Mouse (Mus musculus) gastrocnemius, postnatal 36 days (tissue): Measurements from ENCODE around the gene Tenm2. TPM values are rescaled to one million over a fixed set of nuclear protein-coding genes. Genes with fewer than 3 reads are reported as not detected.

ENCODE experiments used
- DNase-seq, 2 experiments: peaks; one replicate each; pipeline ENCODE4 v3.0.0; 2022
- intact Hi-C: fragments of 180-260 bp; cut with DNase I; formaldehyde crosslinking; loops from one replicate; pipeline ENCODE4 v1.15.1; 2025
- total RNA-seq, 2 experiments: library from RNA; stranded (reverse); gene quantifications; 2 replicates each; pipeline ENCODE4 v1.2.3; 2021

Tenm2 gene
- total RNA-seq, 2 experiments from 2014 or later, result 0.26 to 0.57 TPM

DNA sequence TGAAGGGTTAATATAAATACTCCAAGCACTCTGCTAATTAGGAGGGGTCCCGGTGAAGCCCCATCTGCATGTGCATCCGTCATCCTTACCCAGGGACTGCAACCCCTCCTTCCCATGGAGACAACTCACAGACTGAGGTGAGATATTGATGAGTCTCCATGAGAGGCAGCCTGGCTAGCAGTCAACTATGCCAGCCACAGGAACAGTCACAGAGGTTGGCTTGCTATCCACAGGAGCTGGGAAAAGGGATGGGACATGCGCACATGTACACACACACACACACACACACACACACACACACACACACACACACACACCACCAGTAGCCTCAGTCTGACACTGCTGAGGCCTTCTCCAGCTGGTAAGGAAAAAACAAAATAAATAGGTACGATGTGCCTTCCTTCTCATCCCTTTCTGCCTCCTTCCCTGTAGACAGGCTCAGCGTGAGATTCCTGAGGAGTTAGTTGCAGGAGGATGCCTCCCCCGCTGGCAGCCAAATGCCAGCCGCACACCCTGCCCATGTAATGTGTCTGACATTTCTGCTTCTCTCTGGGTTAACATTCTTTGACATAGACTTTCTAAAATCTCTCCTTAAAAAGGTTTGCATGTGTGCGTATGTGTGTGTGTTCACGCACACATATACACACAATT is 740.7 kb downstream of the Tenm2 start:
- DNase-seq, result no peak
- intact Hi-C loops, result no loop called here

DNA sequence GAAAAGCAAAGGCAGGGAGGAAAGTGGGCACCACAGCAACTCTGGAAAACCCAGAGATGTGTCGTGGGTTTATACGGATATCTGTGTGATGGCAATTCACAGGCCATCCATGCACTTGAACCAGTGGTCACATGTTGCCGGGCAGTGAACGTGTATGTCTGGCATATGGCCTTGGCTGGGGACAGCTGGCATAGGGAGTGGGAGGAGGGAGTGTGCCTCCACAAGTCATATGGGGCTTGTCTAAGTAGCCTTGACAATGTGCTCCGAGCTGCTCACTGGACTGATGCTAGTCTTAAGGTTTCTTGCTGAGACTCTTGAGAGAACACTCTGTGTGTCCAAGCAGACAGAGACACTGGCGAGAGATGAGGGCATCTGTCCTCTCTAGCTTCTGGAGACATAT is 743.5 kb downstream of the Tenm2 start:
- no peak for DNase-seq
- intact Hi-C loops, result no loop called here

DNA sequence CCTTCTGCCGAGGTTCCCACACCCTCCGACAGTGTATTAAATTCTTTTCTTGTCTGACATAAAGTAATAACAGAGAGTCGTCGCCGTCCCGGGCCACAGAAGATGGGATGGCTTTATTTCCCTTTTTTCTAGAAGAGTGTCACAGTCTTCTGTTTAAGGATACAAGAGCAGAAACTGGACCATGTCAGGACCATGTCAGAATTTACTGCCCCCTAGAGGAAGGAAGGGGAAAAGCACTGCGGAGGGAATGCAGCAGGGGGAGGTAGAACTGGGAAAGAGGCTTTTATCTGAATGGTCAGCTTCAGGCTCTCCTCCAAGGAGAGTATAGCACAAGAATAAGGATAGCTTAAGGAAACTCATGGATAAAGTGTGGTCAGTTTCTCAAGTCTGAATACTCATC is 745.7 kb downstream of the Tenm2 start:
- no peak for DNase-seq
- intact Hi-C loops, result no loop called here

GRCm38 (mm10) chr11:36488666-36489065 is 747.1 kb downstream of the Tenm2 start:
- intact Hi-C loops, result loop anchor here (10.0 kb wide), 1 partner anchor 444 kb away; no protein-coding TSS in a partner anchor
- DNase-seq, result no peak

- intact Hi-C loops, result loop anchor here (10.0 kb wide), 1 partner anchor 441 kb away; no protein-coding TSS in a partner anchor
Measured at GRCm38 (mm10) chr11:36486092-36486491, 749.7 kb downstream of the Tenm2 start.

DNA sequence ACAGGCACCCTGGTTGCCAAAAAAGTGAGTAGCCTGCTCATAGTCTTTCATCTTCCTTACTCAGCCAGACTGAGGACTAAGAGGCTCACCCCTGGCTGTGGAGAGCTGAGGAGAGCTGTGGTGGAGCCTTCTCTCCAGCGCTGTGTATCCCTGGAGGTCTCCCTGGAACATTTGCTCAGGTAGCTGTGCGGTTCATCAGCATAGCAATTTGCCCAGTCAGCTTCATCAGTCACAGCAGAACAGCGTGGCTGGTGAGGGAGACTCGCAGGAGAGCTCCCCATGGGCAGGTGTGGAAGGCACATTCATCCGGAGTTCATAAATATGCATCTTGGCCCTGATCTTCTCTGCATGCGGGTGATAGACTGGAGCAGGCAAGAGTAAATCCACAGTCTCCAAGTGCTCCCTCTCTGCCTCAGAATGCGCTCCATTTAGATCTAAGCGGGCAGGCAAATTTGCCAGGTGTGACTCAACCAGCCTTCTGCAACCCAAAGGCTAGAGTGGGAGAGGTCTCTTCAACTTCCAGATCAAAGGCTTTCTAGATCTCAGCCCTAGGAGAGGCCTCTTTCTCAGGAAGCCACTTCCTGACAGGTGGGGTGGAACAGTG is 751.2 kb downstream of the Tenm2 start:
- DNase-seq, result no peak
- intact Hi-C loops, result loop anchor here (10.0 kb wide), 1 partner anchor 440 kb away; no protein-coding TSS in a partner anchor

More at GRCm38 (mm10) chr11:36486092-36486491, 749.7 kb downstream of the Tenm2 start:
- DNase-seq, result no peak

- intact Hi-C loops, result loop anchor here (10.0 kb wide), 1 partner anchor 437 kb away; no protein-coding TSS in a partner anchor
Measured at GRCm38 (mm10) chr11:36482136-36482535, 753.6 kb downstream of the Tenm2 start.

GRCm38 (mm10) chr11:36481524-36481923 is 754.2 kb downstream of the Tenm2 start:
- DNase-seq, result no peak
- intact Hi-C loops, result loop anchor here (10.0 kb wide), 1 partner anchor 437 kb away; no protein-coding TSS in a partner anchor

More at GRCm38 (mm10) chr11:36482136-36482535, 753.6 kb downstream of the Tenm2 start:
- no peak for DNase-seq

DNA sequence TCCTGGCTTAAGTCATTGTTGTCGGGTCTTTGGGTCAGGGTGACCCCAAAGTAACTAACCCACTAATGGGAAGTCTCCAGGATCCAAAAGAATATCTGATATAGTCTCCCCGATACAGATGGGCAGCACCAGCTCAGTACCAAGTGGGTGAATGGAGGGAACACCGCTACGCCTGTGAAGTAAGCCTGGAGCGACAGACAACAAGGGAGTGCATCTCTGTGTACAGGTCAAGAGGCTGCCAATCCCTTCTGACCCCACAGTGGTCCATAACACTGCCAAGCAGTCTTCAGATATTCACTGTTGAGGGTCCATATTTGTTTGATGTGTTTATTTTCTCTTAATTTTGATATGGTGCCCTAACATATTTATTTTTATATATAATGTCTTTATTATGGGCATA is 754.7 kb downstream of the Tenm2 start:
- DNase-seq, result no peak
- intact Hi-C loops, result loop anchor here (10.0 kb wide), 1 partner anchor 436 kb away; no protein-coding TSS in a partner anchor

GRCm38 (mm10) chr11:36469811-36470551 is 765.8 kb downstream of the Tenm2 start:
- DNase-seq, result no peak
- intact Hi-C loops, result no loop called here

DNA sequence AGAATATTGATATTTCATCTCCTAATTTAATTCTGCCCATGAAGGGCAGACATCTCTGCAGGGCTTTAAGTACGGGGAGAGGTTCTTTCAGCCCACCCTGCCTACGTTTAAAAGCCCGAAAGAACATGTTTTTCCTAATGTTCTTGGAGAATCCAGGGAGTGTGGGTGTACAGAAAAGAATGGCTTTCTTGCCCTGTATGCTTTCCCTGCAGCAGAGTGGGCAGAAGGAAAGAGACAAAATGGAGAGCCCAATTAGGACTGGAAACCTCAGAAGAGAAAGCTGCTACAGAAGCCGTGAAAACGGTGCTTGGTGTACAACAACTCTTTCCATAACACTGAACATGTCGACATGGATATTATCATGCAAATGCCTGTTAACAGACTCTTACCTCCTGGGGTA is 777.3 kb downstream of the Tenm2 start:
- intact Hi-C loops, result no loop called here
- DNase-seq, result no peak

DNA sequence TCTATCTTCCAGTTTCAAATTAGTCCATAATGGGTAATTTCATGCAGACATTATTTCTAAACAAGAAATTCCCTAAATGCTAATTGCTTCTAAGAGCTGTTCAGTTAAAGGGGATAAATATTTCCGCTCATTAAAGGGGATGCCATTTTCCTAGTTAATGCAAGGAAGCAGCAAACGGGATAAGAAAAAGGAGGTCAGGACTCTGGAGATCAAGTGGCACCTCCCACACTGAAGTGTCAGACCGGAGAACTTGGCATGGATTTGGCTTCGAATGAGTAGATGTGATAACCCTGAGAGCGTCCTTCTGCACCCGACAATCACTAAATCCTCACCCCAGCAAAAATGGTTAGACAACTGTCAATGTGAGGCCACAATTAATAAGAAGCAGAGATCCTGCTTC is 781.7 kb downstream of the Tenm2 start:
- DNase-seq, result no peak

GRCm38 (mm10) chr11:36452436-36452835 is 783.3 kb downstream of the Tenm2 start:
- intact Hi-C loops, result no loop called here
- no peak for DNase-seq

More for the DNA sequence above, 781.7 kb downstream of the Tenm2 start:
- intact Hi-C loops, result no loop called here

DNA sequence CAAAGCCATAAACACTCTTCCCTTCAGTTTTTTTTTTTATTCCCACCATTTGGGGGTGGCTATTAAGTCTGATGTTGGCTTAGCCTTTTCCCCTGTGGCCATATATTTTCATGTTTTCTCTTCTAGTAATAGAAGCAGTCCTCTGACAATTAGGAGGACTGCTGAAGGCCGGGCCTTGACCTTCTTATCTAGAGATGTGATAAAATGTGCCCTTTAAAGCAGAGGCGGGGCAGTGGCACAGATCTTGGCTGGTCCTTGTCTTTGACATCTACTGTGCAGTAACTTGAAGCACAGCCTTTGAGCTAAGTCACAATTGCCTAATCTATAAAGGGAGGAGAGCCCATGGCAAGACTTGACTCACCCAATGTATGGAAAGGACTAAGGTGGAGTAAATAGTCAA is 789.4 kb downstream of the Tenm2 start:
- intact Hi-C loops, result no loop called here
- no peak for DNase-seq

DNA sequence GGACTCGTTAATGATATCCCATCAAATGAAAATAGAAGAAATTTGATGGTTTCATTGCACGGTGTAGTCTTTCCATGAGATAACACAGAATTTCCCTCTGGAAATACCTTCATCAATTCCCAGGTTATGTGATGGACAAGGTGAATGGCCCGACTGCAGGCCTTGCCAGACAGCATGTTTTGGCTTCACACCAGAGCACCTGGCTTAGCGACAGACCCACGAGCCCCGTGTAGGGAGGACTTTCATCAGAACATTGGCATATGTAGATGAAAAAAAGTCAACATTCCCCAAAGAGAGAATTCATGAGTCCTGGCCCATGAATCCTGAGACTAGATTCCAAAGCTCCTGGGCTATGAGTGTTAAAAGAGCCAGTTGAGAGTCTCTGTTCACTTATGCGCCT is 791.9 kb downstream of the Tenm2 start:
- DNase-seq, result no peak
- intact Hi-C loops, result no loop called here

DNA sequence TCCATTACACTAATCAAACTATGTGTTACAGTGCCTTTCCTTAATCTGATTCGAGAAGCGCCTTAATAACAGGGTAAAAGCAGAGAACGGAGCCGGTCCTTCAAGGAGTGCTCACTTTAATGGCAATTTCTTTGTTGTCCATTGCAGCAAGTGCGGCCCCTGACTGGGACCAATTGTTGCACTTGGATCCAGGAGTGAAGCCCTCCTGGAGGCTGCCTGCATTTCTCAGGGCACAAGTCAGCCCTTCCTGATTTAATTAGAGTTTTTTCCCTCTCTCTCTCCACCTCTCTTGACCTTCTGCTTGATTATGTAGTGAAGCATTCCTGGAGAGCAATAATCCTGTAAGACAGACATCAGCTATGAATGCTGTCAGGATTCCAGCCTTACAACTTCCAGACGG is 794.0 kb downstream of the Tenm2 start:
- intact Hi-C loops, result no loop called here
- no peak for DNase-seq

GRCm38 (mm10) chr11:36436251-36436650 is 799.5 kb downstream of the Tenm2 start:
- intact Hi-C loops, result no loop called here

GRCm38 (mm10) chr11:36428947-36429346 is 806.8 kb downstream of the Tenm2 start:
- intact Hi-C loops, result loop anchor here (10.0 kb wide), 1 partner anchor 296 kb away; no protein-coding TSS in a partner anchor
- DNase-seq, result no peak

More at GRCm38 (mm10) chr11:36436251-36436650, 799.5 kb downstream of the Tenm2 start:
- no peak for DNase-seq

- no peak for DNase-seq
- intact Hi-C loops, result loop anchor here (10.0 kb wide), 1 partner anchor 300 kb away; no protein-coding TSS in a partner anchor
Measured at GRCm38 (mm10) chr11:36424959-36425358, 810.8 kb downstream of the Tenm2 start.

DNA sequence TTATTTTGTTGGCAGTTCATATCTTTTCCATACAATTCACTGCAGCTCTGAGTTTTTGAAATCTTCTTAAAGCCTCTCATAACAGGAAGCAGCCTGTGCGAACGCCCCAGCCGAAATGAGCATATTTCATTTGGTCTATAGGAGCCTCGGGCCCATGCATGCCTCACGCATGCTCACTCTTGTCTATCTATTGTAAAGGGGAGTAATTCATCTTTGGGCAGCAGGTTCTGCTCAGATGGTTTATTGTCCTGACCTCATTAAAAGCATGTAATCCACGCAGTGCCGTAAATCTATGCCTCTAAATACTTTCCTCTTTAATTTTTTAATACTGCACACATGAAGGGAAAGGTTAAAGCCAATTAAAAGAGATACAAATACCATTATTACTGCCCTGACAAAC is 815.7 kb downstream of the Tenm2 start:
- DNase-seq, result no peak
- intact Hi-C loops, result loop anchor here (10.0 kb wide), 1 partner anchor 305 kb away; no protein-coding TSS in a partner anchor

DNA sequence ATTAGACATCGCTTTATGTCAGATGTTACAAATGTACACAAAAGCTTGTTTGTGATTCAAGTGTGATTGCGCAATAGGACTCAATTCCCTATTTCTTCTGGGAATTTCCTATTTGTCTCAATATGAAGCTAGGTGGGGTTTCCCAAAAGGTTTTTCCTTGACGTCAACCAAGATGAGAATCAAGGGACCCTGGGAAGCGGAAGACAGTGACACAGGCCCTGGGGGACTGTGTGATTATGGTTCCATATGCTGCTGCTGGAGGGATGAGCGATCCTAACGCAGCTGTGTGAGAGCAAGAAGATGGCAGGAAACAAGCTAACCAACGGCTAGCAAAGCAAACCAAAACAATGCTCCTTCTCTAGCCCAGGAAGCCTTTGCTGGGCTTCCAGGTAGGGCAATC is 820.5 kb downstream of the Tenm2 start:
- DNase-seq, result no peak

More for the DNA sequence above, 820.5 kb downstream of the Tenm2 start:
- intact Hi-C loops, result no loop called here
